Mouse (Mus musculus): ENCODE data around the gene Ccdc63.

DNA sequence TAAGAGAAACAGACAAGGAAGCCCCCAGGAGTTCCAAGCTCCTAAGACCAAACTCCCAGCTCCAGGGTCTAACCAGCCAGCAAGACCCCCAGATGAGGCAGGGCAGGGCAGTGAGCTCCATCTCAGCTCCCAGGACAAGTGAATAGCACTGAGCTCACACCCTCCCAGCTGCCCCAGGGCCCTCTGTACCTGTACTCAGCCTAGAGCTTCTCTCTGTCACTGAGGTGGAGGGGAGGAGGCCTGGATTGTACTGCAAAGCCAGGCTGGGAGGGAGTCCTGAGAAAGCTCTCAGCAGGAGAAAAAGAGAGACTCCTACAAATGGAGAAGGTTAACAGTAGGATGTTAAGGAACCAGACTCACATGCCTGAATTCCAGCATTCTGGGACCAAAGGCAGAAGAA lies 6.0 kb upstream of the Ccdc63 start:
- TF ChIP-seq ZNF384 (IDR thresholded peaks at IDR 0.05; ENCODE audit: low read depth, low read length) (no peak), ZC3H11A (IDR thresholded peaks at IDR 0.05; ENCODE audit: borderline replicate concordance, low read depth, low read length) (no peak), HCFC1 (IDR thresholded peaks at IDR 0.05; ENCODE audit: borderline replicate concordance, insufficient read depth, low read length) (no peak)
